Mouse (Mus musculus): ENCODE measurements at regions not wholly inside any gene's neighbourhood (a gene's known extent, or its start where the extent isn't known, plus 50 kb on each side); places are given as distances from the start of the nearest gene placed in this dataset.

DNA sequence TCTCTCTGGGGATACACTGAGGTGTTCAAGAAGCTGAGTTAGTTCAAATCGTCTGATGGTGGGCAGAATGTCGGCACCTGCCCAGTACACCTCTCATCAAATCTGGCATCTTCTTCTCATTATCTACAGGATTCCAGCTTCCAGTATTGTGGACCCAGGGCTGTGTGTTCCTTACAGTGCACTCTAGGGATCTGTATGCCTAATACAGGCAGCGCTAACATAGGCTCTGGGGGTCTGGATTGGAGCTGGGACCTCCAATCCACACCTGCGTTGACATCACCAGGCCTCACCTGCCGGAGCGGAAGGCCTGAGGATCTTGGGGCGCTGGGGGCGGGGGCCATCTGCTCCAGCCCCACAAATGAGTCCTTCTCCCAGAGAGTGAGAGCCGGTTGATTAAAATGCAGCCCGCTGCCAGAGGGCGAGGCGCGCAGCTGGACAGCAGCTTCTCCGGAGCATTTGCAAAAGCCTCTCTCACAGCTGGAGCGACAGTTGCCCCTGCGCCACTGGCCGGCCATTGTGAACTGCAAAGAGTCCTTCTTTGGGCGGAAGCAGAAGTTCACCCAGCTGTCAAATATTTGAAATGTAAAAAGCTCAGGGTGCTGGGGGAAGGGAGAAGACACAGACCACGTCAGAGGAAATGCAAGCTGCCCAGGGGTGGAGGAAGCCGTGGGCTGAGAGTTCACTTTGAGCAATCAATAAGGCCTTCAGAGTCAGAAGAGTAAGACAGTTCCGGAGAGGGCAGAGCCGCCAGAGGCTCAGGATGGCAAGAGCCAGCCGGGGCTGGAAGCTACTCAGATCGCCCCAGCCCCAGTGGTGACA lies 347.0 kb downstream of the Rnf144a start:
- no peak for DNase-seq

DNA sequence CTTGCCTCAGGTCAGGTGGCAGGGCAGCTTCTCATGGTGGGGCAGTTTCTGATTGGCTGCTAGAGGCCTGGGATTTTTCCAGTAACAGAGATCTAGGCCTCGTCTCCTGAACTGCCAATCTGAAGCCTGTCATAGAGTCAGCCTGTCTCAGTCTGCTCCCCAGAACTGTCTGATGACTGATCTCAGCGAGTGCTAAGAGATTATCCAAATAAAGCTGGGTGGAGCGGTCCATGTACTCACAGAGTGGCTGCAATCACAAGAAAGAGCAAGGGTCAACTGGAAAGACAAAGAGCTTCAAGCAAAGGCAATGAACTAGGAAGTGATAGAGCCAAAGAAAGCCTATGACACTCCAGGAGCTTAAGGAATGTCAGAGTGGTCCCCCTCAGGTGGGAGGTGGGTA lies 354.7 kb downstream of the Rnf144a start:
- DNase-seq = no peak

DNA sequence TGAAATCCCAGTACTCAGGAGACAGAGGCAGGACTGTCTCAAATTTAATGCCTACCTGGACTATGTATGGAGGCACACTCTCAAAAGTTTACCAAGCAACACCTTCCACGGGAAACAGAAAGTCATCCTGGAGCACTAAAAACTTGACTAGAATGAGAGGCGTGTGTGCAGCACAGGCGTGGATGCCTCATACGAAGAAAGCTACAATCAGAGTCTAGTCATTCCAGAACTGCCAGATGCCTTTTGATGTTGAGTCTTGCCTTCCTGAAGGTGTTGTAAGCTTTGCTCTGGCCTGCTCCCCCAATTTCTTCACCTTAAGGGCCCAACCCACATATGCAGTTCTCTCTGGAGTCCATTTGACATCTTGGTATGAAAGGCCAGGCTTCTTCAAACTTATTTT lies 356.0 kb downstream of the Rnf144a start:
- no peak for DNase-seq

DNA sequence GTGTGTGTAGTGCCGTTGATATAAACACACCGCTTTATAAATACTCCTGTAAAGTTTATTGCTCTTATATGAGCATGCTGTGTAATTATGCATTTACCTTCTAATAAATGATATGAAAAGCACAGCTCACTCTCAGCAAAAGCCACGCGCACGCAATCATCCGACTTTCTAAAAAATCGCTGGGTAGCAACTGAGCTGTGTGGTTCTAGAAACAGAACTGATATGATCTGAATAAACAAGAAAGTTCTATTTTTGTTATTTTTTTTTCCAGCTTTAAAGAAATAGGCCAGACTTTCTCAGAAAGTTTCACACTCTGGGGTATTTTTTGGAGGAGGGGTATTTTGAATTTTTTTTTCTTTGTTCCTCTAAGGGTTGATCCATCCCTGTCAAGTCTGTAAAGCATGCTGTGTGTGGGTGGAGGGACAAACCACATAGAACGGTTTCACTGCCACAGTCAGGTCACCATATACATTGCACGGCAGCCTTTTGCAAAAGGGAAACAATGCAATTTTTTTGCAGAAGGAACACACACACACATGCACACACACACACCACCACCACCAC lies 357.5 kb downstream of the Rnf144a start:
- DNase-seq = no peak

DNA sequence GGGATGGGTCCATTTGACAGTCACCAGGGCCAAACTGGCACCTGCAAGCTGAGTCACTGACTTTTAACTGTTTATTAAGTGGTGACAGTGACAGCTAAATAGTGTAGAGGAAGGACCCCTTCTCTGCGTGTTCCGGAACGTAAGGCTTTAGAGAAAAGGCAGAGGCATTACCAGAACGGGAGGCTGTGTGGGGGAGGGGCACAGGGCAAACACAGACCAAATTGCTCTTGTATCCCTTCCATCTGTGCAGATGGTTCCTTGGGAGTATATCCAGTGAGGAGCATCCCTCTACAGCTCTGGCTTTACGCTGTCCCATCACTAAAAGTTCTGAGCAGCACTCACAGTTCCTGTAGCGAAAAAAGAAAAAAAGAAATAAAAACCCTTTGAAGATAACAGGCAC lies 368.1 kb downstream of the Rnf144a start:
- no peak for DNase-seq

DNA sequence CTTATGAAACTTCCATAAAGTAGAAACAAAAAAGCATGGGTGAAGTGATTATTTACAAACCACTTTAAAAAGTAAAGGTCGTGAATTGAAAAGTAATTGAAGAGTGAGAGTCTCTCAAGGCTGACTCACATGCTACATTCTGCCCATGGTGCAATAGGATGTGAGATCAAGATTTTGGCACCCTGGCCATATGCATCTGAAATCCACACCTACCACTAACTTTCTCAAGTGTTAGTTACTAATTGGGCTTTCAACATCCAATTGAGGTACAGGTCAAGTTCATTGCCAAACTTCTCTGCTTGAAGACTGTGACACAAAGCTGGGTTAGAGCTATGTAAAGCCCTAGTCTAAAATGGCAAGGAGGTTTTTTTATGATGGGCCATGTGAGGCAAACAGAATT lies 369.7 kb downstream of the Rnf144a start:
- no peak for DNase-seq

DNA sequence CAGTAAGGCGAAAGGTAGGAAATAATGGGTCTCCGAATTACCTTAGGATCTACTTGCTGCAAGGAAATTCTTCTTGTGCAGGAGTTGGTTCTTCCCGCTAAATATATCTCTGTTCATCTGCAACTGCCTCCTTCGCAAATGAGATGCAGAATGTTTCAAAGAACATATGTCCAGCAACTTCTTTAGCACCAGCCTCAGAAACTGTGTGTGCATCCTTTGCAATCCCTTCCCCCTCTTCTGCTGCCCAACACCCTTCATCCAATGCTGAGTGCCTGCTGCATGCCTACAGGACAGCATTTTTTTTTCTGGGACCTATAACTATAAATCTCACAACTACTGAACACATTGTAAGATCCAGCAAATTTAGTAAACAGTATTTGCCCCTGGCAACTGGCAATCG lies 402.1 kb downstream of the Rnf144a start:
- no peak for DNase-seq

DNA sequence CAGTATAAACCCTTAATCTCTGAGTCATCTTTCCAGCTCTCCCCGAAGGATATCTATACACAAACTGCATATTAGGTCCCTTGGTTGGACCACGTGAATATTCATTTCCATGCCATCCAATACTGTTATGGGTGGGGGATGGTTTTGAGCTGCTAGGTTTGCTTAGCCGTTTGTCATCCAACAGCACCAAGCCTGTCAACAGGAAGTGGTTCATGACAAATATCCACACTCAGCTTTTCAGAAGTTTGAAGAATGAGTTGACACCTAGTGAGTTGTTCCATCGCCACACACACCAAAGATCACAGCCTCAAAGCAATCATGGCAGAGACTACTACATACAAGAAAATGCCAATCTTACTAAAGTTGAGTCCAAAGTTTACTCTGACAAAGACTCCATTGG lies 421.0 kb downstream of the Rnf144a start:
- no peak for DNase-seq

DNA sequence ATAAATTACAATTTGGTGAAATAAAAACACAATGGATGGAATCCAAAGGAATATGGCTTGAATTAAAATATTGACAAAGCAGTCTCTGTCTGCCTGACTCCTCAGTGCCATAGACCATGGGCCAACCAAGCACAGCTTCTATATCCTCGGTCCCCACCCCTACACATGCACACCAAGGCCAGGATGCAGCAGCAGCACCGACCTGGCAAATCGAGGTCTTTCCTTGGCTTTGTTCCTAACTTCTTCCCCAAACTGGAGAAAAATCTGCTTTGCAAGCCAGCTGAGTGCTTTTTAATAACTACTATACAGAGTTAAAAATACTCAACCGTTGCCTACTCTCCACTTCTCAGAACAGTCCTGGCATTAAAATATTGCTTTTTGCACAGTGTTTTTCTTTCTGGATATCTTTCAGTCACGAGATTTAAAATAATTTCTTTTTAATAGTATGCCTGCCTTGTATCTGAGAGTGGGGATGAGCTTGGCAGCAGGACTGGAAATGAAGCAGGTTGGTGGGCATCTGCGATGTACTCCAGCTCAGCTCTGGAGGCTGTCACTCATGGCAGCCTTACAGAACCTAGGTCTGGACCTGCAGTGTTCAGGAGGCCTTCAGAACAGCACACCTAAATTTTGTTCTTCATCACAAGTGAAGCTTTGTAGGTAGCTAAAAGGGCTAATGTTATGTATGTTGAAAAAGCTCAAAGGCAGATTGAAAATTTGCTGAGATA lies 423.1 kb downstream of the Rnf144a start:
- no peak for DNase-seq

DNA sequence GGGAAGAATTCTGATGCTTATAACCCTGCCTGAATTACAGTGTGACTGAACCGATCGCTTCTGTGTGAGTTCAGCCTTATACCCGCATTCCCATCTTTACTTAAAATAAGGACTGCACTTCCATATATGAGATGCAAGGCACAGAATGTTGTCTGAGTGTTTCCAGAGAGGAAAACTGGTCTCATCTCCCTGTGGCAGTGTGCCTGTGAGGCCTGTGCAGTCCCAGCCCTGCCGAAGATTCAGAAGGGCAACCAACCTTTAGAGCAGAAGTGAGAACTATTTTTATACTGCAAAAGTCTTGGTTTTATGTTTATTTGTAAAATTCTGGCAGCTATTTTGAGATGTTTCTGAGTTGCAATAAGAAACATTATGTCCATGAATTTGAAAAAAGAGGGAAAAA lies 432.5 kb downstream of the Rnf144a start:
- no peak for DNase-seq

DNA sequence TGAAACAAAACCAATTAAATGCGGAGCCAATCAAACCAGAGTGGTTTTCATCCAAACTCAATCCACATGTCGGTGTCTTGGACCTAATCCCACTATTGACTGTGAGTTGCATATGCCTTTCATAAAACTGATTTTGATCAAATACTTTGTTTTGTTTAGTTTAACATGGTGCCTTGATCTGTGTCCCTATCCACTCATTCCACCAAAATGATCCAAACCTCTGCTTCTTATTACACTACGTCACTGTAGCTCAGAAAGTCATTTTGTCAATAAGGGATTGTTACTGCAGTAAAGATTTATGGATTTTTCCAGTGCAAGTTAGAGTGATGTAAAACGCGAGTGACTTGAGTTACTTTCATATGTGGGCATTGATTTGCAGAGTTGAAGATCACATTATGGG lies 436.7 kb downstream of the Rnf144a start:
- no peak for DNase-seq

DNA sequence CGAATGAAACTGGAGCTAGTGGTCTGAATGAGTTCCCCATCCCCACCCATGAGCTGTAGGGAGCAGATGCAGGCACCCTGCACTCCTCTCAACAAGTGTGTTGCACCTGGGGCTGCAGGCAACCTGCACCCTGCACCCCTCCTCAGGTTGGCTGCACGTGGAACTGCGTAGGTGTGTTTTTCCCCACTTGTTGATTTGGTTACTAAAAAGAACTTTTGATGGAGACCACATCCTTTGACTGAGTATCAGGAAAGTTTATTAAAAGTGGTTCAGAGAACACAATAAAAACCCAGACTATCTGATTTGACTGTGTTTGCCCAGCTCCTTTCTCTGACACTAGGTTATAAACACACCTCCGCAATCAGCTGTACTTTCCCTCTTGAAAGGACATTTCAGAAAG lies 456.5 kb downstream of the Rnf144a start:
- DNase-seq = no peak

DNA sequence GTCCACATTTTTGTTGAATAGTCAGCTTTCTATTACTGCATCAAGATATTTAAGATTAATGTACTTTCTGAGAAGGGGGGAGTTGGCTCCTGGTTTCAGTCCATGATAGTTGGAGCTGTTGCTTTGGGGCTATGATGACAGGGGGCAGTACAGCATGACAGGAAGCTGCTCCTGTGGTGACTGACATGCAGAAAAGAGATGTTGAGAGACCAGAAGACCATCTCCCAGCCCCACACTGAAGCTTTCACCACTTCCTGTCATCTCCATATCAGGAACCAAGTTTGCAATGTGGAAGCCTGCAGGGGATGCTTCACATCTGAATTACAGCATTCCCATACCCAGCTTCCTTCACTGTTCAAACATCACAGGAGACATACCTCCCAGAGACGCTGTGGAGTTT lies 457.5 kb downstream of the Rnf144a start:
- DNase-seq = no peak

DNA sequence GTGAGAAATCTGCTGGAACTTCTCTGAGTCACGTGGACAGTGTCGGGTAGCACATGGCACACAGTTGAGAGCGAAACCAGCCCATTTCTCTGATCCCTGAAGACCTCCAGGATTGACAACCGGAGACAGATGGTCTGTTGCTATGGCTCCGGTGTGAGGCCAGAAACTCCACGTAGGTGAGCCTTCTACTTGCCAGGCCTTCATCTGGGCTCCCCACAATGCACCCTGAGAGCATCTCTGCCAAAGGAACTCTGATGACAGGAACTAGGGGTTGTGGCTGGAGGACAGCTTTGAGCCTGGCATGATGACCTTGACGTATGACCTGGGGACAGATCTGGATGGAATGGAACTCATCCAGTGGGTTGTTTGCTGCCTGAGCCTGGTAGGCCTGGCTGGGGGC lies 467.9 kb downstream of the Rnf144a start:
- no peak for DNase-seq

DNA sequence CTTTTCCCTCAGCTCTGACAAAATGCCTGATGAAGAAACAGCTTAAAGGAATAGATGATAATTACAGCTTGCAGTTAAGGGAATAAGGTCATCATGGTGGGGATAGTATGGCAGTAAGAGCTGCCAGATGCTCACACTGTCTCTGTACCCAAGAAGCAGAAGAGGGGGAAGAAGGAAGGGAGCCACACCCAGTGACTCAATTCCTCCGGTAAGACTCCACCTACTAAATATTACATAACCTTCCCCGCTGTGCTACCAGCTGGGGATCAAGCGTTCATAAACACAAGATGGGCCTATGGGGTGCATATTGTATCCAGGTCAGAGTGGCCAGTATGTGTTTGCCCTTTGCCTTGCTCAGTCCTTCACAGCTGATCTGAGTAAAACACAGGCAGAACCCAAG lies 468.9 kb downstream of the Rnf144a start:
- DNase-seq = no peak

DNA sequence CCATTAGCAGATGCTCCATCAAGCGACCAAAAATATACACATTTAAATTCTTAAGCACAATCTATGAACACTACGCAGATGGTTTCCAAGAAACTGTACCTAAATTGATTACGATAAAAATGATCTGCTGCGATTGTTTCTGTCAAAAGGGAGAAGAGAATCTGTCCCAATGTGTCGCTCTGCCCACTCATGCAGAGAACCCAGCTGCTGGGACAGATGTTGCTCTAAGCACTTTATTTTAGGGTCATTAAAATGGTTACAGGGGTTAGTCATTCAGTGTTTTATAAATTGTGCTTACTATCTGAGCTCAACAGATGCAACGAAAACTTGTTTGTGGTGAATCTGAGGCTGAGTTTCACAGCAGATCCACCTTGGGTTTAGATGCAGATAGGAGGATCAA lies 476.2 kb downstream of the Rnf144a start:
- DNase-seq = no peak

DNA sequence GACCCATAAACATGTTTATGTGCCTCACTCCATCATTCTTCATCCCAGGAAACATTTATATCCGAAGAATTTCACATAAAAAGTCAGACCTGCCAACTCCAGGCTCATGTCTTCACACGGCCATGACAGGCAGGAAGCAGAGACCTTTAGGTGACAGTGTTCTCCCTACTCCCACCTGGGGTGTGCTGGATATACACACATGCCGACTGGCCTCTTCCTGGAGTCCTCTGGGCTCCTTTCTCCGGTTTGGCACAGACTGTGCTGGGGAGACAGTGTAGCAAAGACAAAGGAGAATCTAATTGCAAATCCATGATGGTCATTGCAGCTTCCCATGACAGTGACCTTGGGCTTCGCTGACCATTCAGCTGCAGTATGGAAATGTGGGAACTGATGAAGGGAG lies 480.1 kb downstream of the Rnf144a start:
- DNase-seq = no peak

DNA sequence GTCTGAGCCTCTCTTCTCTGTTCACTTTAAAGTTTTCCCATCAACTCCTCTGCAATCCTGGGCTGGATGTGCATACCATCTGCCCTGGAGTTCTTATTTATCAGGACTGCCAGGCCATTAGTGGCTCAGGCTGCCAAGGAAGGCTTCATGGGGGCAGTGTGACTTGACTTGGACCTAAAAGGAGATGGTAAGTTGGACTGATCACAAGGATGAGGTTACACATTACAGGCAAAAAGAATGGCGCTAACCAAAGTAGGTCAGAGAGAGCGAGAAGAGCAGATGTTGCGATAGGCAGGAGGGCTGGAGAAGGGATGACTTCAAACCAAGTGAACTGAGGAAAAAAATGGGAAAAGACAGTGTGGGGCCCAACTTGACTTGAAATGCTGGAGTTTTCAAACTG lies 480.5 kb downstream of the Rnf144a start:
- DNase-seq = no peak

DNA sequence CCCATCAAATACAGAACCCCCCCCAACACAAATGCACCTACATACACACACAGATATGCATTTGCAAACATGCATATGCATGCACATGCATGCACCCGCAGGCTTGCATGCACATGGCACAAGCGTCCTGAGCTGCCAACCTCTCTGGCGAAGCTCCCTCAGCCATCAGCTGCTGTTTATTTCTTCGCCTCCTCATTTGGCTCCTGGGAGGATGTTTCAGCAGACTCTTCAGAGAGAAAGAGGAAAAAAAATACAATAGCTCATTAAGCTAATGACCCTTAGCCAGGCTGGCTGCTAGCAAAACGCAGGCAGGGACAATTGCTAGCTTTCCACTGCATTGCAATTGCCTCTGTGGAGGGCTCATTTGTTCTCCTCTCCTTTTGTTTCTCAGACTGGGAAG lies 488.7 kb downstream of the Rnf144a start:
- no peak for DNase-seq

DNA sequence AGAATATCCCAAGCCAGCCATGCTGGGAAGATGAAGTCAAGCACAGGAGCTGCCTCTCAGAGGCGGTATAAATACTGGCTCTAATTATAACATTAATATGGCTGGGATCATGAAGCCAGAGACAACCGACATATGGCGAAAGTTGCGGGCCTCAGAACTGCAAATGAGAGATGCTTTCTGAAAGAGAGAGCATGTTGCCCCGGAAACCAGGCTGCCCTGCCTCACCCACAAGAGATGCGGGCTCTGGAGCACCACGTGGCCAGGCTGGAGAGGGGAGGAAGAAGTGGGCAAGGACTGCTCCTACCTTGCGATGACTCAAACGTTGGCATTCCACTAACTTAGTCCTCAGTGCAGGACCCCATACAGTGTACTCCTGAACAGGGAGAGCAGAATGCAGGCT lies 490.5 kb downstream of the Rnf144a start:
- no peak for DNase-seq

DNA sequence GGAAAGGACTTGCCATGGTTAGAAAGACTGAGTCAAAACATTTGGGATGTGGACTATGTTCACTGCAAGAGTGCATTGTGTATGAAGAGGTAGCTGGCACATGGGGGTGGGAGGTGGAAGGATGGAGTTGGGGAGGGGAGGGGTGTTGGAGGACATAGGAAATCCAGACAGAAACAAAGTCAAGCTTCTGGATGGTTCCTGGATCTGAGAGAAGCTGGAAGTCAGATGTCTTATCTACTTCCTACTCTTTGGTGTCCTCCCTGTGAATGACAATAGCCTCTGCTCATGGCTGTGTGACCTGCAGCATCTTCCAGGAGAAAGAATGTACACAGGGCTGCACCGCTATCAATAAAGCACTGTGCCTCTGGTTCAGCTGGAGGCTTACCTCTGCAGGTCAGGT lies 491.3 kb downstream of the Rnf144a start:
- no peak for DNase-seq

DNA sequence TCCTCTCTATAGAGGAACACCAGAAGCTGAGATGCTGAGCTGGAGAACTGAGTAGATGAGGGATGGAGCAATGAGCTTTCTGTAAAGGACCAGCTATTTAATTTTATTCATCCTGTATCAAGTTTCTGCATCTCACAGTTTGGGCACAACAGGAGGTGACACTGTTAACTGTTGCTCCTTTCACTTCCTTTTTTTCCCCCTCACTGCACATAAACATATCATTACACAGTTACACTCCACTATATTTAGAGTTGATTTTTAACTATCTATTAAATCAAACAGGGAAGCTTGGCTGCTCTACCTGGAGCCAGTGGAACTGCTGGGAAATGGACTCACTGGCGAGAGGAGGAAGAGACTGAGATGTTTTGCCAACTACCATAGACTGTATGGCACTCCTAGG lies 509.4 kb downstream of the Rnf144a start:
- DNase-seq = no peak

DNA sequence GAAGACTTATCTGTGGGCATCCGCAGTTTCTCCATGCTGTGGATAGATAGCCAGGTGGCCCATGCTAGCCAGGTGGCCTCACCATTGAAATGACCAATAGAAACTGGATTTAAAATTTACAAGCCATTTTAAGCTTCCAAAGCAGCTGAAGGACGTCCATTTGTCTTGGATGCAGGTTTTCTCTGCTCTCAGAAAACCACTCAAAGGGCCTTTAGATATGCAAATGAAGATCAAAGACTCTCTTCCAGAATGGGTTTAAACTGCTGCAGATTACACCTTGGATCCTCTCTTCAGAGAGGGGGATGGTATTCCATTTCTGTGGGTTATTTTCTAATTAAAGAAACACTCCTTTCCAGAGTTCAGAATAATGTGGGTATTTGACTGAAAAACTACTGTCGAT lies 518.5 kb downstream of the Rnf144a start:
- DNase-seq = no peak

DNA sequence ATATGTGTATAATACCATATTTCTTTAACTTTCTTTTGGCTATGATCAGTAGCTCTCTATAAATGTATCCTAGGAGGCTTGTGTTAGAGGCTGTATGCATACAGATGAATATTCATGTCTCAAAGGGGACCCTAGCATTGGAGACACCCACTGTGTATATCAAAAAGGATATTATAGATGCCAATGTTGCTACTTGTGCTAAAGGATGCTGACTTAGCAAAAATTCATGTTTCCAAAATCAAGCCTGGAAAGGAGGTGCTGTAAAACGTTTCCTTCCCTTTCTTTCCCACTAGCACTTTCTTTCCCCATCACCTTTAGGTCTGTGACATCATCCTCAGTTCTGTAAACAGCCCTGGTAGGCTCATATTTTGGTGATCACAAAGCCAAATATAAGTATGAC lies 519.4 kb downstream of the Rnf144a start:
- DNase-seq = no peak

Data from kidney, adult 18-20 months (tissue).